Mouse (Mus musculus) limb, embryonic 14.5 days (tissue): Measurements from ENCODE around the gene Tgfbr2. TPM values are rescaled to one million over a fixed set of nuclear protein-coding genes. Genes with fewer than 3 reads are reported as not detected.
A peak's percentile ranks its signal among the peaks of the same experiment; 100 is the strongest.

Source experiments
- ATAC-seq: fragments of 200-750 bp; cut with Nextera tagmentation; 2 replicates; pipeline ENCODE4 v1.8.0; 2017; ENCODE audit warnings: low read depth, moderate number of reproducible peaks, moderate TSS enrichment; ENCODE audit not compliant: low FRiP score
- DNase-seq: peaks from one replicate; pipeline ENCODE4 v3.0.0-alpha.2; 2015; ENCODE audit warnings: low spot score
- H3K27ac ChIP-seq: fragments of 300-500 bp; sonication (generic); replicated peaks from 2 replicates; pipeline ENCODE4 v1.5.1; 2014; ENCODE audit warnings: low read depth, mild to moderate bottlenecking, low read length, moderate library complexity, mixed read lengths
- H3K27me3 ChIP-seq: fragments of 300-500 bp; sonication (generic); 2 replicates; pipeline ENCODE4 v1.6.1; 2014; ENCODE audit warnings: low read length, mixed read lengths; ENCODE audit not compliant: control insufficient read depth, insufficient read depth
- H3K36me3 ChIP-seq: fragments of 300-500 bp; sonication (generic); 2 replicates; pipeline ENCODE4 v1.6.1; 2014; ENCODE audit warnings: mild to moderate bottlenecking, low read length, moderate library complexity, mixed read lengths; ENCODE audit not compliant: control insufficient read depth, insufficient read depth
- H3K4me1 ChIP-seq: fragments of 300-500 bp; sonication (generic); 2 replicates; pipeline ENCODE4 v1.6.1; 2014; ENCODE audit warnings: antibody characterized with exemption, low read length, mixed read lengths; ENCODE audit not compliant: control insufficient read depth, insufficient read depth
- H3K4me2 ChIP-seq: fragments of 300-500 bp; sonication (generic); replicated peaks from 2 replicates; pipeline ENCODE4 v1.6.1; 2014; ENCODE audit warnings: low read depth, mild to moderate bottlenecking, low read length, moderate library complexity; ENCODE audit not compliant: severe bottlenecking
- H3K4me3 ChIP-seq: fragments of 300-500 bp; sonication (generic); replicated peaks from 2 replicates; pipeline ENCODE4 v1.5.1; 2014; ENCODE audit warnings: low read length
- H3K9ac ChIP-seq: fragments of 300-500 bp; sonication (generic); 2 replicates; pipeline ENCODE4 v1.6.1; 2014; ENCODE audit warnings: mild to moderate bottlenecking, low read depth, low read length, moderate library complexity; ENCODE audit not compliant: severe bottlenecking
- H3K9me3 ChIP-seq: fragments of 300-500 bp; sonication (generic); 2 replicates; pipeline ENCODE4 v1.6.1; 2016; ENCODE audit warnings: low read length; ENCODE audit not compliant: control insufficient read depth
- POLR2A ChIP-seq: fragments of 200-500 bp; IDR thresholded peaks from 2 replicates; pipeline ENCODE4 v1.8.0; 2012; ENCODE audit warnings: inconsistent platforms, mild to moderate bottlenecking, moderate library complexity, borderline replicate concordance; ENCODE audit not compliant: insufficient read depth, insufficient read length; ENCODE audit errors: extremely low read depth
- WGBS: fragments of 180-500 bp; shearing (Covaris S2); extraction: QIAGEN DNeasy Blood & Tissue Kit; methylation state at CpG from one replicate; pipeline ENCODE4 v1.1.7; 2014; 5-methylcytosine and 5-hydroxymethylcytosine counted together
- polyA plus RNA-seq, 2 experiments: library from polyadenylated mRNA; depleted of rRNA in 1 of 2; stranded (reverse) in 1 of 2; unstranded in 1 of 2; fragments of >200 nt; fragmentation: Nextera tagmentation in 1 of 2; extraction: Ambion mirVana in 1 of 2; gene quantifications; 2 replicates each; pipeline versions ENCODE4 v1.2.1 to v1.2.3; 2012 to 2014

Tgfbr2 gene
- polyA plus RNA-seq, 2 experiments, result 58.8 to 67.2 TPM

- Histone ChIP-seq H3K4me3 (no peak overlapping the region), H3K9me3 (no peaks in the 10 kb centered on the region), H3K4me1 (peaks cover 5% of the 10 kb centered on the region; the same call in 1 of the 2 replicates), H3K27me3 (no peaks in the 10 kb centered on the region), H3K4me2 (no peak overlapping the region), H3K9ac (no peak overlapping the region), H3K36me3 (peaks cover 84% of the 10 kb centered on the region), H3K27ac (no peak overlapping the region)
- 90% methylated on average over 2 of the region's 2 CpGs for WGBS
- TF ChIP-seq POLR2A, result no peak
- ATAC-seq (no peak), DNase-seq (no peak)
These were observed 46.8 kb downstream of the Tgfbr2 start for GRCm38 (mm10) chr9:116128311-116128710.

- H3K4me1 ChIP-seq, result peaks cover 14% of the 10 kb centered on the region; the same call in 1 of the 2 replicates
- WGBS, result 67% methylated on average over 4 of the region's 4 CpGs
- H3K4me2 ChIP-seq, result no peak overlapping the region
- no peak for TF ChIP-seq POLR2A
- ATAC-seq (no peak; the same call in 1 of the 2 replicates), DNase-seq (no peak)
- no peaks in the 10 kb centered on the region for H3K9me3 ChIP-seq
- H3K27me3 ChIP-seq, result no peaks in the 10 kb centered on the region
- H3K4me3 ChIP-seq, result no peak overlapping the region
- no peak overlapping the region for H3K9ac ChIP-seq
- peaks cover 90% of the 10 kb centered on the region for H3K36me3 ChIP-seq
- H3K27ac ChIP-seq, result no peak overlapping the region
These were observed 48.7 kb downstream of the Tgfbr2 start for GRCm38 (mm10) chr9:116126494-116126893.

GRCm38 (mm10) chr9:116122969-116123589, 52.1 kb downstream of the Tgfbr2 start:
- H3K4me3 ChIP-seq, result no peak overlapping the region
- peak overlapping the region; percentile 33 for H3K27ac ChIP-seq
- no peaks in the 10 kb centered on the region for H3K27me3 ChIP-seq
- H3K9ac ChIP-seq, result no peak overlapping the region
- H3K9me3 ChIP-seq, result no peaks in the 10 kb centered on the region
- H3K36me3 ChIP-seq, result peaks cover 74% of the 10 kb centered on the region
- TF ChIP-seq POLR2A, result no peak
- H3K4me1 ChIP-seq, result peaks cover 14% of the 10 kb centered on the region; the same call in 1 of the 2 replicates
- 31% methylated on average over 9 of the region's 9 CpGs for WGBS
- no peak overlapping the region for H3K4me2 ChIP-seq
- ATAC-seq (peak; percentile 80), DNase-seq (peak; percentile 73)

GRCm38 (mm10) chr9:116122544-116122943, 52.6 kb downstream of the Tgfbr2 start:
- WGBS, result 65% methylated on average over 6 of the region's 6 CpGs
- peak overlapping the region; percentile 33 for H3K27ac ChIP-seq
- no peak for DNase-seq
- H3K9ac ChIP-seq, result no peak overlapping the region
- H3K27me3 ChIP-seq, result no peaks in the 10 kb centered on the region
- no peaks in the 10 kb centered on the region for H3K9me3 ChIP-seq
- H3K36me3 ChIP-seq, result peaks cover 69% of the 10 kb centered on the region
- no peak for ATAC-seq
- no peak overlapping the region for H3K4me2 ChIP-seq
- H3K4me1 ChIP-seq, result peaks cover 14% of the 10 kb centered on the region; the same call in 1 of the 2 replicates
- H3K4me3 ChIP-seq, result no peak overlapping the region
- no peak for TF ChIP-seq POLR2A

- H3K4me1 ChIP-seq, result peaks cover 18% of the 10 kb centered on the region
- no peak overlapping the region for H3K9ac ChIP-seq
- DNase-seq (peak; percentile 45), ATAC-seq (no peak)
- H3K27ac ChIP-seq, result no peak overlapping the region
- 66% methylated on average over 7 of the region's 7 CpGs for WGBS
- no peak for TF ChIP-seq POLR2A
- peaks cover 67% of the 10 kb centered on the region for H3K36me3 ChIP-seq
- H3K9me3 ChIP-seq, result no peaks in the 10 kb centered on the region
- H3K4me3 ChIP-seq, result no peak overlapping the region
- no peaks in the 10 kb centered on the region for H3K27me3 ChIP-seq
- no peak overlapping the region for H3K4me2 ChIP-seq
These were observed 53.7 kb downstream of the Tgfbr2 start for GRCm38 (mm10) chr9:116121472-116121871.
